Comparison of ENCODE assay signal across 8 mouse cellular contexts in genomic region chr9:123259896-123260610, GRCm38 (mm10). TPM values are rescaled to one million over a fixed set of nuclear protein-coding genes. Genes with fewer than 3 reads are reported as not detected.
A peak's percentile ranks its signal among the peaks of the same experiment; 100 is the strongest.
DNase-seq lines count a peak whose midpoint lies in the region; ATAC-seq lines count a peak whose summit lies in the region.

No protein-coding gene starts in this region.

- no peaks in the 10 kb centered on the region for H3K9me3 ChIP-seq in liver, embryonic 16.5 days (replicated peaks; ENCODE audit: control insufficient read depth, low read length)

- peaks cover 32% of the 10 kb centered on the region for H3K27me3 ChIP-seq in liver, embryonic 16.5 days (ENCODE audit: control insufficient read depth, insufficient read depth, low read depth, low read length)

- H3K4me1 ChIP-seq in liver, embryonic 16.5 days (ENCODE audit: control insufficient read depth, low read depth, low read length), result peaks cover 10% of the 10 kb centered on the region

- H3K27ac ChIP-seq in liver, embryonic 16.5 days (ENCODE audit: low read length), result no peak overlapping the region

- H3K4me3 ChIP-seq in liver, embryonic 16.5 days (ENCODE audit: low read depth, low read length), result peak overlapping the region; percentile 67

- peak overlapping the region; percentile 87 for H3K4me2 ChIP-seq in liver, embryonic 16.5 days (ENCODE audit: low read depth, low read length)

- intact Hi-C loops in gastrocnemius, postnatal 36 days (cut with DNase I), result loop anchor here (5.0 to 10.0 kb wide), 4 partner anchors 105 to 257 kb away; partner anchors contain the start of gene Lars2

- peak; percentile 70 for DNase-seq in urinary bladder, adult 2 months (ENCODE audit: low spot score)
- no peak for DNase-seq in urinary bladder, postnatal 10 days (ENCODE audit: low spot score)
- DNase-seq in c-Kit-positive CD71-positive TER-119-positive erythroid progenitor cells, embryonic 14.5 days (ENCODE audit: low spot score), result peak; percentile 28
- DNase-seq in gastrocnemius, postnatal 36 days, result peak; percentile 12 to 69
- DNase-seq in kidney, postnatal 25 days, result peak; percentile 22 to 89
- peak; percentile 63 for DNase-seq in ovary, postnatal 10 days (ENCODE audit: low spot score)
- peak; percentile 78 for DNase-seq in thymus, postnatal 4 days

- H3K36me3 ChIP-seq in liver, embryonic 16.5 days (ENCODE audit: control insufficient read depth, insufficient read depth), result no peaks in the 10 kb centered on the region

- peak overlapping the region; percentile 44; the same call in 1 of the 2 replicates for H3K9ac ChIP-seq in liver, embryonic 16.5 days (ENCODE audit: low read depth, low read length)

- ATAC-seq in liver, embryonic 16.5 days (ENCODE audit: low read depth), result peak; percentile 59

- WGBS in liver, embryonic 16.5 days (ENCODE audit: insufficient replicate concordance), result under 1% methylated on average over 92 of the region's 92 CpGs

RNA-seq across cellular contexts. Expression of gene Tmem158, which starts 0.5 kb away (rescaled TPM):
- polyA plus RNA-seq in urinary bladder, adult 2 months (2012; rRNA removed), result 20.7 and 22.7 TPM in 2 replicates
- total RNA-seq in gastrocnemius, postnatal 36 days (2021), result under 1 TPM; 0.76 to 0.89 TPM
- 0.71 and 0.75 TPM in 2 replicates for polyA plus RNA-seq in liver, embryonic 16.5 days (2015; fragmentation: Nextera tagmentation; extraction: Ambion mirVana)

RNA-seq across cellular contexts. Expression of gene Cdcp1, which starts 44.2 kb away (rescaled TPM):
- 23.1 and 25.1 TPM in 2 replicates for polyA plus RNA-seq in urinary bladder, adult 2 months (2012; rRNA removed)
- total RNA-seq in gastrocnemius, postnatal 36 days (2021), result under 1 TPM in 1 of 2 experiments, not detected in 1; 0.10 TPM
- 0.78 and 1.2 TPM in 2 replicates for polyA plus RNA-seq in liver, embryonic 16.5 days (2015; fragmentation: Nextera tagmentation; extraction: Ambion mirVana)

Comparison
In these comparisons a context has a peak if more than half of its experiments do, and no peak if none do; other contexts are left out.
1. RNA of gene Tmem158, which starts 0.5 kb away (polyA plus RNA-seq): 20.7 to 22.7 TPM in urinary bladder, adult 2 months; 0.71 to 0.75 TPM in liver, embryonic 16.5 days; every median in the first group is over 10 times any median in the second.
2. RNA of gene Cdcp1, which starts 44.2 kb away (polyA plus RNA-seq): 23.1 to 25.1 TPM in urinary bladder, adult 2 months; 0.78 to 1.2 TPM in liver, embryonic 16.5 days; every median in the first group is over 10 times any median in the second.